Mouse (Mus musculus): ENCODE data around the gene Acox2.
A peak's percentile ranks its signal among the peaks of the same experiment; 100 is the strongest.

- TF ChIP-seq CTCF (IDR thresholded peaks at IDR 0.05; ENCODE audit: insufficient read depth, low read depth, low read length) = peak; percentile 34; the same call in 1 of the 2 replicates
- no peak for TF ChIP-seq POLR2A (IDR thresholded peaks at IDR 0.05; ENCODE audit: insufficient read depth, low read depth, low read length)
These were observed 41.1 kb upstream of the Acox2 start for GRCm38 (mm10) chr14:8300281-8300680.

Data from olfactory bulb, adult 2 months (tissue).